Mouse (Mus musculus) kidney, adult 8-10 months (tissue): Measurements from ENCODE around the gene Pla2g1b.

ENCODE experiments used
- DNase-seq, 2 experiments: peaks; one replicate each; pipeline ENCODE4 v3.0.0; 2022

The Pla2g1b gene

GRCm38 (mm10) chr5:115447108-115447507, 19.0 kb upstream of the Pla2g1b start:
- no peak for DNase-seq

DNA sequence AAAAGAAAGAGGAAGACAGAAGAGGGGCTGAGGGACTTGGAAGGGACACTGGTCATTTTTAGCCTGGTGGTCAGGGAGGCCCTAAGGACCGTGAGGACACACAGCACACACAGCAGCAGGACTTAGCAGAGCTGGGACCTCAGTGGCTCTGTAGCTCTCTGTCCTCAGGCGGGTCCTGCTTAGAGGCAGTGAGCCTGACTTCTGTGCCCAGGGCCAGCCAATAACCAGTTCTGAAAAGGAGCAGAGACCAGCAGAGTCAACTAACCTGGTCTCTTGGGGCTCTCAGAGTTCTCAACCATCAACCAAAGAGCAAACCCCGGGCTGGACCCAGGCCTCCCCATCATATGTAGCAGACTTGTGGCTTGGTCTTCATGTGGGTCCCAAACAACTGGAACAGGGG, 16.8 kb upstream of the Pla2g1b start:
- DNase-seq: no peak

DNA sequence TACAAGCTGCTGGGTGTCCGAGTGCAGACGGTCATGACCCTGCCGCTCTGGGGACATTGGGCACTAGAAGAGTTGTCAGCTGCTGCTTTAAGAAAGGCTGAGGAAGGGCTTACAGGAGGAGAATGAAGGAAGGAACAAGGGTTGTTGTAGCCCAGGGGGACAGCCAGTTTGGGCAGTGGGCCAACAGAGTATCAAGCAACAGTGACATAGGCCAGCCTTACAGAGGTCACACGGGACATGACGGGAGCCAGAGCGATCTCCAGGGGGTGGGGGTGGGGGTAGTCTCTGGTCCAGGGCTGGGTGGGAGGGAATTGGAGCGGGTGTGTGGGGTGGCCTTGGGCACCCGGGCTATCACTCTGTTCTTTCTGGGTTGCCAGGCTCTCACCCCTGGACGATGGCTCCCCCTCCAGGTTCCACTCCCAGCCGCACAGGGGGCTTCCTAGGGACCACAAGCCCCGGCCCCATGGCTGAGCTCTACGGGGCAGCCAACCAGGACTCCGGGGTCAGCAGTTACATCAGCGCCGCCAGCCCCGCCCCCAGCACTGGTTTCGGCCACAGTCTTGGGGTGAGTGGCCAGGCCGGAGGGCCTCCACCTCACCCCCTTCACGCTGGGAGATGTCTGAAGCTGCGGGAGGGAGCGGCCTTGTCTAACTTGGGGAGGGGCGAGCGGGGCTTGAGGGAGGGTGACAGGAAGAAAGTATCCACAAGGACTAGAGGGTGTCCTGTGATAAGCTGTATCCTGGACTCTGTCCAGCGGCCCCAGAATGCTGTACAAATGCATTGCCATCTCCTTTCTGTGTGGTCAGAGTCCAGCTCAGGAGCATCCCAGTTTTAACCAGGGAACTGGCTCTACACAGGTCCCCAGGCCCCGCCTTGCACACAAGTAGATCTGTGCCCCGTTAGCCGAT, 15.4 kb upstream of the Pla2g1b start:
- DNase-seq: no peak

DNA sequence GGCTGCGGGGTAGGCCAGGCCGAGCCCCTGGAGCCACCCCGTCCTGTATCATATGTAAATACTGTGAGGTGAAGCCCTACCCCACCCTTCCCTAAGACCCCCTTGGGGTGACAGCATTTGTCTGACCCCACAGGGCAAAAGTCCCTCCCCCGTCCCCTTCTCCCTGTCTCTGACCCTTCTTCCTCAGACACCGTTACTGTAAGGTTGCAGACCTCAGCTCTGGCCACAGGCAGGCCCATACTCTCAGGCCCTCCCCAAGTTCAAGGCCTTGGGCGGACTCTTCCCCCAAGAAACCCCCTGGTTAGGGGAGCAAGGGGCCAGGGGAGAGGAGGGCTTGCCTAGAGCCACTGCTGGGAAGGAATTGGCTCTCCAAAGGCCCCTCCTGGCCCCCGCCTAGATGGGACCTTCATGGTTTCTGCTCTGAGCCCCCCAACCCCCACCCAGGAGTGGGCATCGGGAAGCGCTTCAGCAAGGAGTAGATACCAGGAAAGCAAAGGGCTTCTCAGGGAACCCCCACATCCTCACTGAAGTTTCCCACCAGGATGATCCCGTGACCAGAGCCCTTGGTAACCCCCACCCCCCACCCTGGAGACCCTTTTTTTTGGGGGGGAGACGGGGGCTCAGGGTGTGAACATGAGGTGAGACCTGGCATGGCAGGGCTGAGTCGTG, 11.5 kb upstream of the Pla2g1b start:
- DNase-seq: no peak

DNA sequence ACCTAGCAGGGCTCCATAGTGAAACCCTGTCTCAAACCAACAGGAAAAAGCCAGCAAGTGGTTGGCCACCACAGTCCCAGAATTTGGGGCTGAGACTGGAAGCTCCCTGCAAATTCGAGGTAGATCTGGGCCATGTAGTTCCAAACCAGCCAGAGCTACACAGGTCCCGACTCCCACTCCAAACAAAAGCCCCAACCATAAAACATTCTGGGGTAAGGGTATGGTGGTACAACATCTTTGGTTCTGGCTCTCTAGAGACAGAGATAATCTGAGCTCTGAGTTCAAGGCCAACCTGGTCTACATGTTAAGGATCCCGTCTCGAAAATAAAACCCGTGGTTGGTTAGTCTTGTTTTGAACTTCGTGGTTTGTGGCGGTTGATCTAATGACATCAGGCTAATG, 10.2 kb upstream of the Pla2g1b start:
- no peak for DNase-seq

GRCm38 (mm10) chr5:115458918-115459317, 7.1 kb upstream of the Pla2g1b start:
- DNase-seq: peak in 1 of 2 experiments; percentile 44

DNA sequence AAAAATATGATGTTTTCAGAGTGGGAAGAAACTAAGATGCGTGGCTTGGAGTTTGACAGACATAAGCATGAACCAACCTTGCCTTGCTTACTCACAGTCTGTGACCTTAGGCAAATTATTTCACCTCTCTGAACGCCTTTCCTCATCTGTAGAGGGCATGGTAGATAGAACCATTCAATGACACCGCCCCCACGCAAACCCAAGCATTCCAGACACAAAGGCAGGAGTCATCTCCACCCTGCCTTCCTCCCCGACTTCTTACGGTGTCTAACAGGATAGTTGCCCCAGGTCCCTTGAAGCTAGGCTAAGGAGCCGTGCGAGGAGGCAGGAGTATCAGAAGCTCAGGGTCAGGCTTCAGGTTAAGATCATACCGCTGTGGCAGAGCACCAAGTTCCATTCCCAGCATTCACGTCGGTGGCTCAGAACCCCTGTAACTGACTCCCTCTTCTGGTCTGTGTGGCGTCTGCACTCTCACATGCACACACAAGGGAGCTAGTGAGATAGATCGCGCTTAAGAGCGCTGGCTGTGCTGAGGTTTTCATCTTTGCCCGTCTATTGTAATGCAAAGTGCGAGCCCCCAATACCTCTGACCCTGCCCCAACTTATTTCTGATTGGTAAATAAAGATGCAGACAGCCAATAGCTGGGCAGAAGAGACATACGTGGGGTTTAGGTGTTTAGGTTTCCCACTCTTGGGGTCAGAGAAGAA, 1.5 kb upstream of the Pla2g1b start:
- no peak for DNase-seq

GRCm38 (mm10) chr5:115469791-115470190, 3.7 kb downstream of the Pla2g1b start:
- peak; percentile 45 to 59 for DNase-seq

GRCm38 (mm10) chr5:115470766-115471531, 4.9 kb downstream of the Pla2g1b start:
- DNase-seq: peak; percentile 38 to 66

GRCm38 (mm10) chr5:115473191-115473590, 7.1 kb downstream of the Pla2g1b start:
- no peak for DNase-seq

DNA sequence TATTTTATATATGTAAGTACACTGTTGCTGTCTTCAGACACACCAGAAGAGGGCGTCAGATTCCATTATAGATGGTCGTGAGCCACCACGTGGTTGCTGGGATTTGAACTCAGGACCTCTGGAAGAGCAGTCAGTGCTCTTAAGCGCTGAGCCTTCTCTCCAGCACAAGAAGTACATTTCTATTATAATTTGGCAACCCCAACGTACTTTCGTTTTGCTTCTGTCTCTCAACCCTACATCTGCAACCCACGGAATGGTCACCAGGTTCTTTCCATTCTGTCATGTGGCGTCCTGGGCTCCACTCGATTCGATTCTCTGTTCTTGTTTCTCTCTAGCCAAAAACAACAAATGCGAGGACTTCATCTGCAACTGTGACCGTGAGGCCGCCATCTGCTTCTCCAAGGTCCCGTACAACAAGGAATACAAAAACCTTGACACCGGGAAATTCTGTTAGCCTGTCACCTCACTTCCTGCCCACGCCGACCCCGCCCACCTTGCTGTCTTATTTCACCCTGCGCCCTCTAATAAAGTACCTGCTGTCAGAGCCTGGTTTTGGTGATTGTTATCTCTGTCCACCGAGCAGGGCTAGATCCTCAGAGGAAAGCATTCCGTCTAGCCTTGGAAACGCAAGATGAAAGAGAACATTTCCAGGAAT, 8.2 kb downstream of the Pla2g1b start:
- no peak for DNase-seq

DNA sequence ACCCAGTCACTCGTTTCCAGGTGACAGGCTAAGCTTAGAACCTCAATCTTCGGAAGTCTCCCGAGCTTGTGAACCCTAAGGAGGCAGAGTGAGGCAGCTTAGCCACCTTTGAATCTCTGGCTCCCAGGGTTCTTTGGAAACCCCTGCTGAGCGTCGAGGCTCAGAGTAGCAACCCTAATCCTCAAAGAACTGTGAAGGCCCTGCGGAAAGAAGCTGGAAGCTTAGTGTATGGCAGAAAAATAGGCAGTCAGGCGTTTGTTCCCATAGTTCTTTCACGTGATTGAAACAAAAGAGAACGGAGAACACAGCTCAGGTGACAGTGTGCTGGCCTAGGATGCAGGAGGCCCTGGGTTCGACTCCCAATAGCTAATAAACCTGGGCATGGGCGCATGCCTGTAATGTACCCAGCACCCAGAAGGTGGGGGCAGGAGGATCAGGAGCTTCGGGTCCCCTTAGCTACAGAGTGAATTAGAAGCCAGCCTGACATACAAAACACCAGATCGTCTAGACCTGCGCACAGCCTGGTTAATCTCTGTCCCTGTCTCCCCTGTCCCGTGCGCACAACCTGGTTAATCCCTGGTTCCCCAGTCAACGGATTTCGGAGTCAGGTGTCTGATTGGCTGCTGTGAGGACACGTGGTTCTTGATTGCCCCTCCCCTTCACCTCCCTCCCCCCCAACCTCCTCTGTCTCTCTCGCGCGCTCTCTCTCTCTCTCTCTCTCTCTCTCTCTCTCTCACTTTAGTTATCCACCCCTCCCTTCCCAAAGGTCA, 9.5 kb downstream of the Pla2g1b start:
- peak; percentile 60 to 69 for DNase-seq

DNA sequence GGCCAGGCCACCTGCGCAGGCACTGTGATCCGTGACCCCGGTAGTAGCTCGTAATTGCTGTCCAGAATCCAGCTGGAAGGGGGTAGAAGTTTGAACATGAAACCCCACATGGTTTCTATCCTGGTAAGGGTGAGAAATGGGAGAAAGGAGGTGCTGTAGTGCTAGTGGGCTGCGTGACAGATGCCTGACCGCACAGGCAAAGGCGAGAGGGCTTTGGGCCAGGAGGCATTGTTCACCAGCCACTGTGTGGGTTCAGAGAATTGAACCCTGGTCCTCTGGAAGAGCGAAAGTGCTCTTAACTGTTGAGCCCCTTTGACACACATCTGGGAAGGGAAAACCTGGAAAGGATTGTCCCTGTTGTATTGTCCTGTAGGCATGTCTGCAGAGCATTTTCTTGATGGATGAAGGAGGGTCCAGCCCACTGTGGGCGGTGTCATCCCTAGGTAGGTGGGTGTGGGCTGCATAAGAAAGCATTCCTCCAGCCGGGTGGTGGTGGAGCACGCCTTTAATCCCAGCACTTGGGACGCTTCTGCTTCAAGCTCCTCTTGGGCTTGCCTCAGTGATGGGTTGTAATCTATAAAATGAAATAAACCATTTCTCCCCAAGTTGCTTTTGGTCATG, 10.2 kb downstream of the Pla2g1b start:
- DNase-seq: no peak

- no peak for DNase-seq
These were observed 13.5 kb downstream of the Pla2g1b start for GRCm38 (mm10) chr5:115479561-115479960.

DNA sequence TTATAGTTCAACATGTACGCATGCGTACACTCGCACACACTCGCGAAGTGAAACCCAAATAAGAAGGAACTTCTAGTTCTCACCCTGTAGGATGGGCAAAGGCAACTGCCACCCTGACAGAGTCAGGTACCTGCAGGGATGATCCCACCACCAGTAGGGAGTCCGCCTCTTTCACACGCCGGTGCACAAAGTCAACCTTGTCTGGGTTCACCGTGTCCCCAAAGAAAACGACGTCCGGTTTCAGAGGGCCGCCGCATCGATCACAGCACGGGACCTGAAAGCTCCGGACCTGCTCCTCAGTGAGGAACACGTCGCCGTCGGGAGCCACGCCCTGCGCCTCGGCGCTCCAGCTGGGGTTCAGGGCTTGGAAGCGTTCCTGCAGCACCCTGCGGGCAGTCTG, 14.0 kb downstream of the Pla2g1b start:
- no peak for DNase-seq

GRCm38 (mm10) chr5:115482390-115483265, 16.6 kb downstream of the Pla2g1b start:
- DNase-seq: no peak

- no peak for DNase-seq
These were observed 17.3 kb downstream of the Pla2g1b start for GRCm38 (mm10) chr5:115483385-115483784.

DNA sequence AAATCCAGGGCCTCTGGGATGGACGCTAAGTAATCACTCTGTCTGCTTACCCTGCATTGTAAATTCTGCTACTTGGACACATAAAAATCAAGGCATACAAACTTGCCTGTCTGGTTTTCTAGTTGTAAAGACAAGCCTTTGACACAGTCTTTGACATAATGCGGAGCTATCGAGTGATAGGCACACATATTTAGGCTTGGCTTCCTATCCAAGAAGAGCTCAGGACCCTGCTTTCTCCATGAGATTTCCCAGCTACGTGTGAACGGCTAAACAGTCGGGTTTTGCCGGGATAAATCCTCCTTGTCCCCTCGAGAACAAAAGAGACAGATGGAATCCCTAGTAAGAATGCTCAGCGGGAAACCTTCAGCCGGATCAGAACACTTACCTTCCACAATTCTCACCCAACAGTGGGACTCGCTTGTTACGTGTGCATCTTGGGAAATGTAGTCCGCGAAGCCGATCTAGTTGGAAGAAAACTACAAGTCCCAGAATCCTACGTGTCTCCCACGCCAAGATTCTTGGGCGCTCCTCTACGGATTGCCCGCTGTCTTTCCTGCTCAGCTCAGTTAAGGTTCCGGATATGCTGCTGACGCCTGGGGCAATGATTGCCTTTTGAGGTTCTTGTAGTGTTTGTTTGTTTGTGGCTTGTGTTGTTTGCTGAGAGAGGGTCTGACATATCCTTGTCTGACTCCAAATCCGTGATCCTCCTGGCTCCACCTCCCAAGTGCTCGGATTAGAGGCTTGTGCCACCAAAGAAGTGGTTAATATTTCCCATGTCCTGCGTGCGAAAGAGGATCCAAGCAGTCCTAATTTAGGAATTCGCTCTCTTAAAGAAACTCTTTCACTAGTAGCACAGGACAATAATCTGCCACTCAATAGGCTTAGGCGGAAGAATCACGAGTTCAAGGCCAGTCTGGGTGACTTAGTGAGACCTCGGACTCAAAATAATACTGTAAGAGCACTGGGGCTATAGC, 18.2 kb downstream of the Pla2g1b start, which contains the start of gene Sirt4:
Gene Sirt4, minus strand, starts transcription at position 779 of the 974 bp plus-strand sequence.
- DNase-seq: peak; percentile 88 to 93
